Mouse (Mus musculus) hindbrain, embryonic 11.5 days (tissue): ENCODE results near the gene Nadsyn1. TPM values are rescaled to one million over a fixed set of nuclear protein-coding genes. Genes with fewer than 3 reads are reported as not detected.

Experiments used
- ATAC-seq: fragments of 200-750 bp; cut with Nextera tagmentation; 2 replicates; pipeline ENCODE4 v1.8.0; 2017; ENCODE audit warnings: mild to moderate bottlenecking, moderate TSS enrichment, moderate library complexity; ENCODE audit not compliant: low FRiP score
- DNase-seq: peaks from one replicate; pipeline ENCODE4 v3.0.0-alpha.2; 2015; ENCODE audit warnings: low spot score
- H3K27ac ChIP-seq: fragments of 300-500 bp; sonication (generic); 2 replicates; pipeline ENCODE4 v1.5.1; 2014; ENCODE audit warnings: mild to moderate bottlenecking, low read depth, low read length
- H3K27me3 ChIP-seq: fragments of 300-500 bp; sonication (generic); 2 replicates; pipeline ENCODE4 v1.6.1; 2014; ENCODE audit warnings: mild to moderate bottlenecking, low read length, moderate library complexity, mixed read lengths; ENCODE audit not compliant: control insufficient read depth, insufficient read depth
- H3K36me3 ChIP-seq: fragments of 300-500 bp; sonication (generic); 2 replicates; pipeline ENCODE4 v1.6.1; 2014; ENCODE audit warnings: mild to moderate bottlenecking, low read length, moderate library complexity, mixed read lengths; ENCODE audit not compliant: control insufficient read depth, insufficient read depth
- H3K4me1 ChIP-seq: fragments of 300-500 bp; sonication (generic); replicated peaks from 2 replicates; pipeline ENCODE4 v1.6.1; 2014; ENCODE audit warnings: low read length, mixed read lengths; ENCODE audit not compliant: control insufficient read depth, insufficient read depth
- H3K4me2 ChIP-seq: fragments of 300-500 bp; sonication (generic); replicated peaks from 2 replicates; pipeline ENCODE4 v1.6.1; 2014; ENCODE audit warnings: mild to moderate bottlenecking, low read depth, low read length
- H3K4me3 ChIP-seq: fragments of 300-500 bp; sonication (generic); 2 replicates; pipeline ENCODE4 v1.5.1; 2014; ENCODE audit warnings: low read depth, low read length
- H3K9ac ChIP-seq: fragments of 300-500 bp; sonication (generic); 2 replicates; pipeline ENCODE4 v1.6.1; 2014; ENCODE audit warnings: low read depth, low read length
- H3K9me3 ChIP-seq: fragments of 300-500 bp; sonication (generic); 2 replicates; pipeline ENCODE4 v1.6.1; 2016; ENCODE audit warnings: low read length; ENCODE audit not compliant: control insufficient read depth
- WGBS: fragments of 180-500 bp; shearing (Covaris S2); extraction: QIAGEN DNeasy Blood & Tissue Kit; methylation state at CpG from one replicate; pipeline ENCODE4 v1.1.7; 2014; 5-methylcytosine and 5-hydroxymethylcytosine counted together
- polyA plus RNA-seq: library from polyadenylated mRNA; unstranded; fragments of >200 nt; fragmentation: Nextera tagmentation; extraction: Ambion mirVana; gene quantifications from 2 replicates; pipeline ENCODE4 v1.2.1, GENCODE M21; 2014

The Nadsyn1 gene
- polyA plus RNA-seq, 1 experiment from 2014 or later, result 8.8 TPM

DNA sequence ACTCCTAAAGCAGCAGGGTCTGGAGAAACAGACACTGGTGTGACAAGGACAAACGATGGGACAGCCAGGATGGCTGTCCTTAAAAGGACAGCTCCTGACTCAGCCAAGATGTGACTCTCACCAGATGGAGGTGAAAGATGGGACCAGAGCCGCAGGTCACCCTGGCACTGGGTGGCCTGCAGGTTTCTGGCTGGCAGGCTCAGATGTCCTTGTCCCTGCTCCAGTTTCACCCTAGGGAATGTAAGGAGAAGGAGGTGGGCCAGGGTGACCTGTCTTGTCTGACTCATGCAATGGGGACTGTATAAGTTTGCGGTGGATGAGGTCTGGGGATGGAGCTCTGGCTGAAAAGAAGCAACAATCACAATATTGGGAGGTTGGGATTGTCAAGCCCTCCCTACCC is 70.0 kb downstream of the Nadsyn1 start:
- DNase-seq (no peak), ATAC-seq (no peak)
- Histone ChIP-seq H3K9me3 (no peaks in the 10 kb centered on the region), H3K4me3 (no peak overlapping the region), H3K27me3 (peaks cover 9% of the 10 kb centered on the region), H3K9ac (no peak overlapping the region), H3K4me1 (peaks cover 4% of the 10 kb centered on the region), H3K36me3 (no peaks in the 10 kb centered on the region), H3K4me2 (no peak overlapping the region), H3K27ac (no peak overlapping the region)
- 71% methylated on average over 3 of the region's 3 CpGs for WGBS

- no peak for DNase-seq
Observed at GRCm38 (mm10) chr7:143752056-143752455, 70.6 kb downstream of the Nadsyn1 start.

DNA sequence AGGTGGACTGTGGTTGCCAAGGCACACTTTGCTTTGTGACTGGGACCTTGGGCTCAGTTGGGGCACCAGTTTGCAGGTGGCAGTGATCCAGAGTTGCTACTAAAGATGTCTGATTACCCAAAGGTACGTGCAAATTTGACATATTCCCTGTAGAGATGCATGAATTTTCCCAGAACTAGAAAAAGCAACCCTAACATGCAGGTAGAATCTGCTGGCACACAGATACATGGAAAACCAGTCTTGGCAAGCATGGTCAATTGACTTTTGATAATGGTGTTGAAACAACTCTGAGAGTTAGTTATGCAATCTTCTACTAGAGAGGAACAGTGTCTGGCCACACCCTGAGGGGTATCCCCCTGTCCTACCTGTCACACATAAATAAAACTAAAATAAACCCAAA is 71.3 kb downstream of the Nadsyn1 start:
- no peak for DNase-seq
- Histone ChIP-seq H3K4me1 (no peaks in the 10 kb centered on the region; the same call in 1 of the 2 replicates), H3K4me3 (no peak overlapping the region), H3K27me3 (peaks cover 8% of the 10 kb centered on the region), H3K9ac (no peak overlapping the region), H3K9me3 (no peaks in the 10 kb centered on the region), H3K36me3 (no peaks in the 10 kb centered on the region), H3K4me2 (no peak overlapping the region), H3K27ac (no peak overlapping the region)
- ATAC-seq, result no peak
- 81% methylated on average over 1 of the region's 1 CpGs for WGBS

More at GRCm38 (mm10) chr7:143752056-143752455, 70.6 kb downstream of the Nadsyn1 start:
- WGBS, result 72% methylated on average over 4 of the region's 4 CpGs
- Histone ChIP-seq H3K27me3 (peaks cover 8% of the 10 kb centered on the region), H3K4me2 (no peak overlapping the region), H3K9me3 (no peaks in the 10 kb centered on the region), H3K9ac (no peak overlapping the region), H3K4me1 (peaks cover 1% of the 10 kb centered on the region), H3K27ac (no peak overlapping the region), H3K36me3 (no peaks in the 10 kb centered on the region), H3K4me3 (no peak overlapping the region)
- ATAC-seq, result no peak

DNA sequence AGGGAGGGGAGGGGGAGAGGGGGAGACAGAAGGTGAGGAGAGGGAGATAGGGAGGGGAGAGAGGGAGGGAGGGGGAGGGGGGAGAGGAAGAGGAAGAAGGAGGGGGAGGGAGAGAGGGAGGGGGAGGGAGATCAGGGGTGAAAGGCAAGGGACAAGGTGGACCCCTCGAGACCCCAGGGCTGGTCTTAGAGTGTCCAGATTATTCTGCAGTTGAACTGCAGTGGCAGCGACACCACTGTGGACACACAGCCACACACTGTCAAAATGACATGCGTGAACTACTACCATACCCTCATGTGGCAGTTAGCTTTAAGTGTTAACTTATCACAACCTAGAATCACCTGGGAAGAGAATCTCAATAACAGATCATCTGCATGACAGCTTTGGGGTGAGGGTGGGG is 73.6 kb downstream of the Nadsyn1 start:
- no peak overlapping the region for H3K27ac ChIP-seq
- no peak for DNase-seq

DNA sequence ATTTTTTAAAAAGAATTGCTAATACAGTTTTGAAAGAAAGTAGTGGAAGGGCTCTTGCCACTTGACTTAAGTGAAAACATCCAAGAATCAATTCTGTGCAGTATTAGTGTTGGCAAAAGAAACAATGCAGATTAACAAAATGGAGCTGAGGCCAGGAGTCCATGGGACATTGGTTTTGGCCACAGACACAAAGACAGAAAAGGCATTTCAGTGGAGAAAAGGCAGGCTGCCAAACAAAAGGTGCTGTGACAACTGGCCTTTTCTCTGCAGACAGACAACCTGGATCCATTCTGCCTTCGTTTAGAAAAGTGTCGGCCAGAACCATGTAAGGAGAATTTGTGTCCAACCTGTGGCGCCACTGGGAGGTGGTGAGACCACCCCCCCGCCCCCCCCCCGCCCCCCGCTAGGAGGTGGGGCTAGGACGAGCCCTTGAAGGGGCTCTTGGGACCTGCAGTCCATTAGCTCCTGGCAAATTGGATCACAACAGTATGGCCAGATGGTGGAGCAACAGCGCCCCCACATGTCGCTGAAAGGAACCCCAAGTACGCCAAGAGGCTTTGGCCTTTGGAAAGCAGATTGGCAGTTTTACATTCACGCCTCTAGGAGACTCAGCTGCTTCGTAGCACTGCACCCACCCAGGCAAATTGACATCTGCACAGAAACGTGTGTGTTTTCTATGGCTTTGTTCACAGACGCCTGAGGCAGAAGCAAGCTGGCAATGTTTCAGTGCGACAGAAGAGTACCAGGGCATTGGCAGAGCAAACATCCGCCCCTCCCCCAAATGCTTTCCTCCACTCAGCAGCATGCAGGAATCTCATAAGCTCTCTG is 74.4 kb downstream of the Nadsyn1 start:
- WGBS, result 5% methylated on average over 16 of the region's 16 CpGs
- Histone ChIP-seq H3K4me2 (peak overlapping the region; percentile 25), H3K9ac (0 out of 2 replicates have a peak overlapping the region, but pooled peaks have one; percentile 19), H3K36me3 (no peaks in the 10 kb centered on the region), H3K27ac (no peak overlapping the region), H3K4me3 (peak overlapping the region; percentile 12; the same call in 1 of the 2 replicates), H3K4me1 (no peaks in the 10 kb centered on the region), H3K9me3 (no peaks in the 10 kb centered on the region), H3K27me3 (no peaks in the 10 kb centered on the region)
- DNase-seq (peak; percentile 94), ATAC-seq (peak; percentile 86)

More for the DNA sequence above, 73.6 kb downstream of the Nadsyn1 start:
- no peaks in the 10 kb centered on the region for H3K4me1 ChIP-seq
- WGBS, result 79% methylated on average over 3 of the region's 3 CpGs
- H3K4me3 ChIP-seq, result no peak overlapping the region
- no peaks in the 10 kb centered on the region for H3K36me3 ChIP-seq
- H3K27me3 ChIP-seq, result no peaks in the 10 kb centered on the region
- H3K9ac ChIP-seq, result no peak overlapping the region
- no peak overlapping the region for H3K4me2 ChIP-seq
- ATAC-seq, result no peak
- H3K9me3 ChIP-seq, result no peaks in the 10 kb centered on the region

Other genes starting within 250 kb of the Nadsyn1 start
- 69.7 and 73.1 TPM in 2 replicates for gene Cars, start 222.8 kb downstream of the Nadsyn1 start, polyA plus RNA-seq
- 0.25 and 0.35 TPM in 2 replicates for gene Tnfrsf26, start 194.1 kb downstream of the Nadsyn1 start, polyA plus RNA-seq
- 9.2 and 9.5 TPM in 2 replicates for gene Tnfrsf22, start 173.2 kb downstream of the Nadsyn1 start, polyA plus RNA-seq
- 0.40 and 0.49 TPM in 2 replicates for gene Tnfrsf23, start 137.0 kb downstream of the Nadsyn1 start, polyA plus RNA-seq
- 13.7 and 14.6 TPM in 2 replicates for gene Osbpl5, start 65.9 kb downstream of the Nadsyn1 start, polyA plus RNA-seq
- not detected in 2 replicates for gene Mrgprg, start 55.9 kb downstream of the Nadsyn1 start, polyA plus RNA-seq
- gene Mrgpre, start 38.3 kb downstream of the Nadsyn1 start, polyA plus RNA-seq, result 3.0 and 3.2 TPM in 2 replicates
- gene Dhcr7, start 296 bp upstream of the Nadsyn1 start, polyA plus RNA-seq, result 85.7 and 88.4 TPM in 2 replicates
- gene Gm498, start 44.0 kb upstream of the Nadsyn1 start, polyA plus RNA-seq, result not detected in 2 replicates
- 2.2 and 2.7 TPM in 2 replicates for gene Shank2, start 179.1 kb upstream of the Nadsyn1 start, polyA plus RNA-seq